Mouse (Mus musculus) midbrain, embryonic 15.5 days (tissue): ENCODE data around the gene Npas2. TPM values are rescaled to one million over a fixed set of nuclear protein-coding genes. Genes with fewer than 3 reads are reported as not detected.

Source experiments
- microRNA-seq: library from miRNA; unstranded; fragments of <30 nt; microRNA quantifications from one replicate; pipeline ENCODE4, GENCODE M21; 2016
- polyA plus RNA-seq: library from polyadenylated mRNA; unstranded; fragments of >200 nt; fragmentation: Nextera tagmentation; extraction: Ambion mirVana; gene quantifications from 2 replicates; pipeline ENCODE4 v1.2.1, GENCODE M21; 2015

Npas2 gene
- polyA plus RNA-seq, 1 experiment from 2014 or later: 0.65 TPM

Small RNA genes lying within 50 kb of the gene (microRNA-seq; reads per million reads assigned to microRNA genes)
- not detected for gene Mir6349

Other genes starting within 250 kb of the Npas2 start
- 147 TPM in 2 replicates for gene Pdcl3, start 208.1 kb upstream of the Npas2 start, polyA plus RNA-seq
- 250 and 292 TPM in 2 replicates for gene Rpl31, start 174.1 kb downstream of the Npas2 start, polyA plus RNA-seq